Mouse (Mus musculus) heart, adult 2 months (tissue): Measurements from ENCODE around the gene 4933411K16Rik. TPM values are rescaled to one million over a fixed set of nuclear protein-coding genes. Genes with fewer than 3 reads are reported as not detected.
A peak's percentile ranks its signal among the peaks of the same experiment; 100 is the strongest.

Experiments
- DNase-seq, 2 experiments: peaks; one replicate each; pipeline ENCODE4 v3.0.0; 2021
- H3K27ac ChIP-seq: fragments of 200-600 bp; 2 replicates; pipeline ENCODE4 v1.8.1; 2022
- H3K27me3 ChIP-seq: fragments of 200-500 bp; 2 replicates; pipeline ENCODE4 v1.6.1; 2012; ENCODE audit warnings: mild to moderate bottlenecking, low read length, inconsistent platforms, mixed read lengths; ENCODE audit not compliant: control insufficient read depth, insufficient read depth
- H3K36me3 ChIP-seq: fragments of 200-500 bp; 2 replicates; pipeline ENCODE4 v1.6.1; 2012; ENCODE audit warnings: low read length, inconsistent platforms; ENCODE audit not compliant: control insufficient read depth, insufficient read depth
- H3K4me1 ChIP-seq: fragments of 200-500 bp; 2 replicates; pipeline ENCODE4 v1.6.1; 2011; ENCODE audit warnings: low read length; ENCODE audit not compliant: control insufficient read depth, insufficient read depth
- H3K4me3 ChIP-seq: fragments of 200-600 bp; 2 replicates; pipeline ENCODE4 v1.8.1; 2022
- H3K79me2 ChIP-seq: fragments of 200-500 bp; replicated peaks from 2 replicates; pipeline ENCODE4 v1.6.1; 2012; ENCODE audit warnings: mild to moderate bottlenecking, inconsistent platforms, low read length, moderate library complexity, mixed read lengths; ENCODE audit not compliant: control insufficient read depth, insufficient read depth
- H3K9ac ChIP-seq: fragments of 200-500 bp; 2 replicates; pipeline ENCODE4 v1.6.1; 2012; ENCODE audit warnings: low read depth, mild to moderate bottlenecking, control low read depth, inconsistent platforms, low read length, mixed read lengths
- CTCF ChIP-seq: fragments of 200-600 bp; IDR thresholded peaks from 2 replicates; pipeline ENCODE4 v1.8.1; 2022; ENCODE audit warnings: antibody characterized with exemption, mild to moderate bottlenecking, moderate library complexity
- EP300 ChIP-seq: fragments of 200-500 bp; IDR thresholded peaks from 2 replicates; pipeline ENCODE4 v1.6.1; 2011; ENCODE audit warnings: low read depth, low read length, control low read depth; ENCODE audit not compliant: insufficient read depth
- POLR2A ChIP-seq: fragments of 200-500 bp; IDR thresholded peaks from 2 replicates; pipeline ENCODE4 v1.6.1; 2011; ENCODE audit warnings: mild to moderate bottlenecking, low read depth, low read length, control low read depth; ENCODE audit not compliant: insufficient read depth
- WGBS: fragments of 180-500 bp; shearing (Covaris S2); methylation state at CpG from one replicate; pipeline ENCODE4 v1.1.7; 2018; 5-methylcytosine and 5-hydroxymethylcytosine counted together
- intact Hi-C: fragments of 180-260 bp; cut with DNase I; formaldehyde crosslinking; loops from one replicate; pipeline ENCODE4 v1.15.1; 2025
- polyA plus RNA-seq: library from polyadenylated mRNA; depleted of rRNA; stranded (reverse); fragments of >200 nt; gene quantifications from 2 replicates; pipeline ENCODE4 v1.2.3, GENCODE M21; 2012
- total RNA-seq, 2 experiments: library from RNA; stranded (reverse); gene quantifications; 2 replicates each; pipeline ENCODE4 v1.2.3; 2021

The 4933411K16Rik gene
- total and polyA plus RNA-seq, 3 experiments, result 0.23 to 0.41 TPM; not detected in 1

DNA sequence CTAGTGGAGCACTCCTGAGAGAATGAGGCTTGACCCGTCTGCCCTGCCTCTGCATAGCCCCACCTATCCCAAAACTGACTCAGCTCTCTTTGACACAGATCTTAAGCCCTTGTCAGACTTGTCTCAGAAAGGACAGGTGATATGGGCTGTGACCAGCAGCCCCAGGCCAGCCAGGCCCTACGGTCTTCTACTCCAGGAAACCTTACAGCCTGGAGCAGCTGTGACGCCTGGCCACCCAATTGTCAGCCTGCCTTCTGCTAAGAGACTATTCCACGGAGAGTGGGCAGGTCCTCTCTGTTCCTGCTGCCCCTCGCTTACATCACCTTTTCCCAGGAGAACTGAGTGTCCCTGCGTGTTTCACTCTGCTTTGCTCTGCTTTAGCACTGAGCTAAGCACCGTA, 40.9 kb upstream of the 4933411K16Rik start:
- Histone ChIP-seq H3K4me1 (peaks cover 26% of the 10 kb centered on the region), H3K79me2 (no peaks in the 10 kb centered on the region), H3K27me3 (no peaks in the 10 kb centered on the region), H3K9ac (no peak overlapping the region), H3K4me3 (no peak overlapping the region), H3K27ac (no peak overlapping the region), H3K36me3 (0 out of 2 replicates have a peak, but pooled peaks cover 2% of the 10 kb centered on the region)
- 78% methylated on average over 7 of the region's 7 CpGs for WGBS
- intact Hi-C loops, result no loop called here
- DNase-seq, result no peak
- TF ChIP-seq CTCF (no peak), POLR2A (no peak), EP300 (no peak)

DNA sequence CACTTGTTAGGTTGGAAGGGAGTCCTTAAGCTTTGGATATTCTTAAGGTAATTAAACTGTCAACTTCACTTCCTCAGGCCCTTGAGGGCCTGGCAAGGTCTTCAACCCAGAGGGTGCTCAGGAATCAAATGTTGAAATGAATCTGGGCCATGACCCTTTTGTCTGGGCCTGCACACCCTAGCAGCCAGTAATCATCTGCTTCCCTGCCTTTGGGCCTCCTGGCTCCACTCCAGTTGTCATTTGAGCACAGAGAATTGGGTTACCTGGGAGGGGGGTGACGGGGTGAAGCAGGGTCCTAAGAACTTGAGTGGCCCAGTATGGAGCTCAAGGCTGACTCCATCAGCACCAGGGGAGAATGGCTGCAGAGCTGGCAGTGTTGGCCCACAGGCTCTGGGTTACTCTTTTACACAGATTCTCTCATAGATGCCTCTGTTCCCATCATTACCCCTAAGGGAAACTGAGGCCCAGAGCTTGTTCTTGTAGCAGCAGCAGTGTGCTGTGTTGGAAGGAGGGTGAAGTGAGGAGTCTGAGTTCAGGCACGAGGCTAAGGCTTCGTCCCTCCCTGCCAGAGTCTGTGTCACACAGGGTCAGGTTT, 37.7 kb upstream of the 4933411K16Rik start:
- Histone ChIP-seq H3K4me1 (peaks cover 33% of the 10 kb centered on the region), H3K79me2 (no peaks in the 10 kb centered on the region), H3K36me3 (no peaks in the 10 kb centered on the region; the same call in 1 of the 2 replicates), H3K9ac (no peak overlapping the region), H3K27ac (peak overlapping the region; percentile 12; the same call in 1 of the 2 replicates), H3K27me3 (no peaks in the 10 kb centered on the region), H3K4me3 (no peak overlapping the region)
- intact Hi-C loops, result no loop called here
- 86% methylated on average over 3 of the region's 3 CpGs for WGBS
- no peak for DNase-seq
- TF ChIP-seq POLR2A (no peak), EP300 (no peak), CTCF (no peak)

DNA sequence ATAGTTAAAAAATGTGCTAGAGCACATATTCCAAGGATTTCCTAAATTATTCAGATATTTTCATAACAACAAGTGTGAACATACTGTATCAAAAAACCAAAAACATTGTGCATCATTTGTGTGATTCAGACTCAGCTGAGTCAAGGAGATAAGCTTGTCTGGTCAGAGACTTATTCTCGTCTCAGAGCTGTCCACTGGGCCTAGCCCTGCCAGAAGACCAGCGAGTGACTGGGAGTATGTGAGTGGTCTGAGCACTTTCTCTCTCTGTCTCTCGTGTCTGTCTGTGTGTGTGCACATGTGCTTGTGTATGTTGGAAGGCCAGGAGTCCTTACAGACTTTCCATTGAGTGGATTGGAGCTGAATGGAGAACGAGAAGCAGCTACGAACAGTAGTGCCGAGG, 37.0 kb upstream of the 4933411K16Rik start:
- no peaks in the 10 kb centered on the region for H3K79me2 ChIP-seq
- no peak for DNase-seq
- no peak overlapping the region for H3K4me3 ChIP-seq
- WGBS, result 72% methylated on average over 6 of the region's 6 CpGs
- no peak overlapping the region for H3K9ac ChIP-seq
- TF ChIP-seq EP300 (no peak), POLR2A (no peak), CTCF (no peak)
- intact Hi-C loops, result no loop called here
- no peak overlapping the region for H3K27ac ChIP-seq
- H3K4me1 ChIP-seq, result peaks cover 34% of the 10 kb centered on the region
- no peaks in the 10 kb centered on the region; the same call in 1 of the 2 replicates for H3K36me3 ChIP-seq
- H3K27me3 ChIP-seq, result no peaks in the 10 kb centered on the region

DNA sequence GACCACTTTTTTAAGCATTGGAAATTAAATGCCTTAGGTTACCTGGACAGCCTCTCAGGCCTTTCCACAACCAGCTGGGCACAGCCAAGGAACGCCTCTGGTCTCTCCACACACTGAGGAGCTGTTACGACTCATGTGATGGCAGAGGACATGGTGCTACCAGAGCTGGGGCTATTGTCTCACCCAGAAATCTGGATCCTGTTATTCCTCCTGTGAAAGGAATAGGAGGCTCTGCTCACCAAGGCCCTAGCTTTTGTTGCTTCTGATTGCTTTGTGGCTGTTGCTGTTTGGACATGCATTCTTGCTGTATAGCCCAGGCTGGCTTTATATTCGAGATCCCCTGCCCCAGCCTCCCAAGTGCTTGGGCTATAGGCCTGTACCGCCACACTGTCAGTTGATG, 35.8 kb upstream of the 4933411K16Rik start:
- Histone ChIP-seq H3K4me1 (peaks cover 33% of the 10 kb centered on the region), H3K9ac (no peak overlapping the region), H3K27me3 (no peaks in the 10 kb centered on the region), H3K36me3 (no peaks in the 10 kb centered on the region; the same call in 1 of the 2 replicates), H3K79me2 (no peaks in the 10 kb centered on the region), H3K27ac (peak overlapping the region; percentile 82), H3K4me3 (no peak overlapping the region)
- no peak for TF ChIP-seq POLR2A
- no peak for TF ChIP-seq CTCF
- TF ChIP-seq EP300, result no peak
- DNase-seq, result no peak
- intact Hi-C loops, result no loop called here
- 65% methylated on average over 4 of the region's 4 CpGs for WGBS

DNA sequence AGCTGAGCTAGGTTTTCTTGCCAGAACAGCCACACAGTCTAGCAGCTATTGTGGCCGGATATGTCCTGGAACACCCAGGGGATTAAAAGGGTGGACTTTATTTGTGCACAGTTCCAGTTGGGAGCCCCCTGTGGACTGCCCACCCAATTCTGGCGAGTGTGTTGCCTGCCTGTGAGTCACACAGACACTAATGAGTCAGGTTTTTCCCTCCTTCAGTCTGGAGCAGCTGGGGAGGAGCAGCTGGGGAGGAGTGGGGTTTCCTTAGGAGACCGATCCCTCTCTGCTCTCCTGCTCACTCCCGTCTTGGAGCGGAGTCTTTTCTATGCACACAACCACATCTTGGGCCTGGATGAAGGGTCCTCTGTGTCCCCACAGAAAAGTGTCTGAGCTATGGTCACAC, 35.2 kb upstream of the 4933411K16Rik start:
- Histone ChIP-seq H3K27ac (peak overlapping the region; percentile 82), H3K36me3 (no peaks in the 10 kb centered on the region; the same call in 1 of the 2 replicates), H3K79me2 (no peaks in the 10 kb centered on the region), H3K9ac (peak overlapping the region; percentile 0; the same call in 1 of the 2 replicates), H3K27me3 (no peaks in the 10 kb centered on the region), H3K4me1 (peaks cover 33% of the 10 kb centered on the region), H3K4me3 (no peak overlapping the region)
- TF ChIP-seq CTCF (no peak), EP300 (0 out of 2 replicates have a peak, but pooled peaks have one; percentile 37), POLR2A (no peak)
- WGBS, result 32% methylated on average over 5 of the region's 5 CpGs
- DNase-seq, result peak; percentile 53 to 72
- intact Hi-C loops, result no loop called here

- Histone ChIP-seq H3K4me1 (peaks cover 40% of the 10 kb centered on the region), H3K27me3 (no peaks in the 10 kb centered on the region), H3K79me2 (no peaks in the 10 kb centered on the region), H3K27ac (peak overlapping the region; percentile 82), H3K36me3 (no peaks in the 10 kb centered on the region; the same call in 1 of the 2 replicates), H3K9ac (no peak overlapping the region; the same call in 1 of the 2 replicates), H3K4me3 (no peak overlapping the region)
- intact Hi-C loops, result no loop called here
- DNase-seq, result peak; percentile 73 to 85
- WGBS, result 27% methylated on average over 8 of the region's 8 CpGs
- no peak for TF ChIP-seq CTCF
- 0 out of 2 replicates have a peak, but pooled peaks have one; percentile 48 for TF ChIP-seq EP300
Measured at GRCm38 (mm10) chr19:42017399-42018247, 34.4 kb upstream of the 4933411K16Rik start.
